Mouse (Mus musculus) E14TG2a.4 (cell line): ENCODE measurements at regions not wholly inside any gene's neighbourhood (a gene's known extent, or its start where the extent isn't known, plus 50 kb on each side); places are given as distances from the start of the nearest gene placed in this dataset.

Experiments used
- H3K27me3 ChIP-seq: 2 replicates; pipeline ENCODE4 v1.6.1; 2014; ENCODE audit warnings: low read length, control low read depth; ENCODE audit not compliant: insufficient read depth
- H3K36me3 ChIP-seq: 2 replicates; pipeline ENCODE4 v1.6.1; 2014; ENCODE audit warnings: low read length, control low read depth; ENCODE audit not compliant: insufficient read depth
- H3K4me1 ChIP-seq: replicated peaks from 2 replicates; pipeline ENCODE4 v1.6.1; 2014; ENCODE audit warnings: low read depth, low read length, control low read depth
- H3K4me3 ChIP-seq: replicated peaks from 2 replicates; pipeline ENCODE4 v1.5.1; 2014; ENCODE audit warnings: mild to moderate bottlenecking, low read length
- H3K9me3 ChIP-seq: 2 replicates; pipeline ENCODE4 v1.6.1; 2014; ENCODE audit warnings: low read length, control low read depth
- CTCF ChIP-seq: conservative IDR thresholded peaks from 2 replicates; pipeline ENCODE4 v1.5.1; 2014; ENCODE audit warnings: low read length
- NANOG ChIP-seq: IDR thresholded peaks from 2 replicates; pipeline ENCODE4 v1.6.1; 2014; ENCODE audit warnings: borderline replicate concordance, low read length, mixed read lengths
- POU5F1 ChIP-seq: IDR thresholded peaks from 2 replicates; pipeline ENCODE4 v1.6.1; 2014; ENCODE audit warnings: low read length, borderline replicate concordance

DNA sequence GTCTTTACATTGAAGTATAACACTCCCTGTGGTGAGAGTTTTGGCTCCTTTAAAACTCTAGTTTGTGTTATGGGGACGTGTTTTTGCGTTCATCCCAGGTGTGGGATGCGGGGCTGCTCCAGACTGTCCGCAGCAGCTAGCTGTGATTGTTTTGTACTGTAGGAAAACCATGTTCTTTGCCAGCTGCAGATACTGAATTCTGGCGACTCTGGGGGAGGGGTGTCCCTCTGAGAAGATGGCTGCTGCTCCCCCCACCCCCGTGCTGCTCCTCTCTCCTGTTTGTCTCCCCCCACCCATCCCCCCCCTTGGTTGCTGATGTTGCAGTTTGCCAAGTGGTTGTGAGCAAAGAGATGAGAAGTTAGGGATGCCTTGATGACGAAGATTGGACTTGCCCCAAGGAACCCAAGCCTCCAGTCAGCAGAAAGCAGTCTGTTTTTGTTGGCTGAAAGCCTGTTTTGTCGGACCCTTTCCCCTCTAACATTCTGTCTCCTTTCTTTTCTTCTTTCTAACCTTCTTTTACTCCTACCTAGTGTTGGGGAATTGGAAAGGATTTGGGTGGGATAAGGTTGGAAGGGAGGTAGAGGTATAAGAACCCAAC lies 107.4 kb upstream of the Zfp507 start:
- no peak overlapping the region for H3K4me3 ChIP-seq
- H3K27me3 ChIP-seq = peaks cover 20% of the 10 kb centered on the region
- peaks cover 10% of the 10 kb centered on the region; the same call in 1 of the 2 replicates for H3K9me3 ChIP-seq
- H3K36me3 ChIP-seq = no peaks in the 10 kb centered on the region
- no peak for TF ChIP-seq NANOG
- TF ChIP-seq POU5F1 = no peak
- no peak for TF ChIP-seq CTCF
- H3K4me1 ChIP-seq = peaks cover 5% of the 10 kb centered on the region; the same call in 1 of the 2 replicates

DNA sequence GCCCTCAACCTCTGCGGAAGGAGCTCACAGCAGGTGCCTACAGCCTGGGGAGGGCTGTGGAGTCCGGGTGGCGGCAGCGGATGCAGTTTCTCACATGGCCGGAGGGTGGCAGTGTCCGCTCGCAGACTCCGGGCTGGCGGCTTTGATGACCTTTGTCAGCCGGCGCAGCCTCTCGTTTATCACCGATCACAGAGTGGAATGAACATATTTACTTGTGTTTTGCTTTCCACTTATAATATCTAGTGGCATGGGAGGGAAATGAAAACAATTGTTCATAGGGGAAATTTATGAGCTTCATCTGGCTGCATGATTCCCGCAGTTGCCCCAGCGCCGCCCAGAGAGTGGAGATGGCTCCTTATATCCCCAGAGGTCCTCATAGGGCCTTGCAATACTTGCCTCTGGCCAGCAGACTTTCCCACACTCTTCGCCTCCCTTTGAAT lies 99.2 kb upstream of the Zfp507 start:
- H3K27me3 ChIP-seq = peaks cover 31% of the 10 kb centered on the region
- peak overlapping the region; percentile 50 for H3K4me3 ChIP-seq
- peaks cover 15% of the 10 kb centered on the region for H3K4me1 ChIP-seq
- no peaks in the 10 kb centered on the region for H3K9me3 ChIP-seq
- H3K36me3 ChIP-seq = no peaks in the 10 kb centered on the region
- no peak for TF ChIP-seq NANOG
- TF ChIP-seq CTCF = peak; percentile 92

DNA sequence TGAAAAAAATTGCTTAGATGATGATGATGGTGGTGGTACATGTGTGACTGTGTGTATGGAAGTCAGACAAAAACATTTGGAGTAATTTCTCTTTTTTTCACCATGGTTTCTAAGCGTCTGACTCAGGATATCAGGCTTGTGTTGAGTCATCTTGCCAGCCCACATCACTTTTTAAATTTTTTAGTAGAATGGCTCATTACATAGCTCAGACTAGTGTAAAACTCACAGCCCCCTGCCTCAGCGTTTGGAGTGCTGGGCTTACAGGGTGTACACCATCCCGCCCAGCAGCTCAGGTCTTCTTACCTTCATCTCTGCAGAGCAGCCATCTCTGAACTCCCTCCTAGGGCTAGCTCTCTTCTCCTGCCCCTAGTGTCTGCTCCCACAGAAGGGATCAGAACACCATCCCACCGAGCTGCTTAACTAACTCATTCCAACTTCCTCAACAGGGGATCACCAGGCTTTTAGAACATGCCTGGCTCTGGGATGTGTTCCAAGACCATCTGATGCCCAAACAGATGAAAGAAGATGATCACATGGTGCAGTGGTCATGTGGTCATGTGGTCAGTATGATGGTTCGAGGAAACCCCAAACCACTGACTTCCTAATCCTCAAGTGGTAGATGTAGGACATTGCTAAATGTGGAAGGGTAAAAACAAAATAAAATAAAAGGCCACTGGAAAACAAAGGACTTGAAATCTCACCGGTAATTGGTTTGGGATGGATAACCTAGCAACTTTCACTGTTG lies 96.1 kb upstream of the Zfp507 start:
- Histone ChIP-seq H3K27me3 (peaks cover 18% of the 10 kb centered on the region), H3K9me3 (no peaks in the 10 kb centered on the region), H3K4me1 (peaks cover 15% of the 10 kb centered on the region), H3K4me3 (no peak overlapping the region), H3K36me3 (no peaks in the 10 kb centered on the region)
- TF ChIP-seq CTCF (no peak), POU5F1 (no peak), NANOG (no peak)

DNA sequence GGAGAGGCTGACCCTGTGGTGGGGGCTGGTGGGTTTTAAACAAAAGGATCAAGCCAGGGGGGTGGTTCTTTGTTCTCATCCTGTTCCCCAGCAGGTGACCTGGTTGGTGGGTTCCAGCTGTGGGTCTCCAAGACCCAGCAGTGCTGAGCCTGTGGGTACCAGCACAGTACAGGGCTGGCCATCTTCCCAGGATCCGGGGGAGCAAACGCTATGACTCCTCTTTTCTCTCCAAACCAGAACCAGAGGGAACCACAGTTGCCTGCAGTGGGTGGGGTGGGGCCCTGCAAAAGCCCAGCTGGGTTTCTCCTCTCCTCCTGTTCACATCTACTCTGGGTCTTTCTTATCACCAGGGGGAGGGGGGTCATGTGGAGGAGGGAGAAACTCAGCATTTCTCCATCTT lies 90.5 kb upstream of the Zfp507 start:
- Histone ChIP-seq H3K27me3 (0 out of 2 replicates have a peak, but pooled peaks cover 4% of the 10 kb centered on the region), H3K36me3 (no peaks in the 10 kb centered on the region), H3K4me3 (no peak overlapping the region), H3K9me3 (no peaks in the 10 kb centered on the region), H3K4me1 (peaks cover 6% of the 10 kb centered on the region)
- TF ChIP-seq CTCF (no peak), NANOG (no peak), POU5F1 (no peak)

DNA sequence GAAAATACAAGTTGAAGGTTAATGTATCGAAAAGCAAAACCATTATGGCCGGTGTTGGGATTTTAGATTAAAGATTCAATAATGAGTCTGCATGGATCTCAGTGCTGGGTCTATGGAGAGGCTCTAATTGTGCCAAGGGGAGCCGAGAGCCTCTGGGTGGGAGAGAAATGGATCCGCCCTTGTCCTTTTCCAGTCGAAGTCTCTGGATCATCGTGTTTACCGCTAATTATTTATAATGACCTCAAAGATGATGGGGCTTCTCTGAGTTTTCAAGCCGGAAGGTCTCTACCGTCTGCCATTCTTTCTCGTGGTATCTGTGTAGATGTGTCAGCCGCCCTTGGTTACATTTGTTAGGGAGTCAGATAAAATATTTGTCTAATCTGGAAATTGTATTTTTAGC lies 83.2 kb upstream of the Zfp507 start:
- TF ChIP-seq NANOG (no peak), POU5F1 (no peak), CTCF (no peak)

DNA sequence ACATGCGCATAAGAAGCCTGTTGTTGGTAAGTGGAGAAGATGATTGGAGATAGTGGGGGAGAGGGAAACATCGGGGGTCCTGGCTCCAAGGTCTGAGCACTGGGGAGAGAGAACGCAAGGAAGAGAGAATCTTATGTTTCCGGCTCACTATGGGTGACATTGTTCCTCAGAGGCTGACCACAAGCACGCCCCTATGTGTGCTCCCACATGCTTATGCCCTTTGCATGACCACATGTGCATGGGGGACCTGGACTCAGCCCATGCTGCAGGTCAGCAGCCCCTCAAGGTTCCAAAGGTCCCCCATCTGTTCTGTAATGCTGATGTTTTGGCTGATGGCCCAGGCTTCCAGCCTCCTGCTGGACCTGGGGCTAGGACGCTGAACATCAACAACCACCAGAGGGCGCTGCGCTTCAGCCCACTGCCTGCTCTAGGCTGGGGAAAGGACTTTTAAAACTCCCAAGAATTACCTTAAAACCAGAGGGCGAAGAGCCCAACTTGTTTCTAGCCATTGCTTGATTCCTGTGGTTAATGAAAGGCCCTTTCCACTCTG lies 77.0 kb upstream of the Zfp507 start:
- Histone ChIP-seq H3K4me3 (no peak overlapping the region), H3K9me3 (peaks cover 7% of the 10 kb centered on the region; the same call in 1 of the 2 replicates), H3K4me1 (peaks cover 12% of the 10 kb centered on the region), H3K36me3 (no peaks in the 10 kb centered on the region), H3K27me3 (peaks cover 7% of the 10 kb centered on the region; the same call in 1 of the 2 replicates)
- TF ChIP-seq CTCF (peak; percentile 83), POU5F1 (no peak), NANOG (no peak)

More for the DNA sequence above, 83.2 kb upstream of the Zfp507 start:
- H3K4me1 ChIP-seq = no peaks in the 10 kb centered on the region
- H3K36me3 ChIP-seq = no peaks in the 10 kb centered on the region
- H3K4me3 ChIP-seq = no peak overlapping the region
- peaks cover 15% of the 10 kb centered on the region; the same call in 1 of the 2 replicates for H3K27me3 ChIP-seq
- H3K9me3 ChIP-seq = peaks cover 7% of the 10 kb centered on the region; the same call in 1 of the 2 replicates

DNA sequence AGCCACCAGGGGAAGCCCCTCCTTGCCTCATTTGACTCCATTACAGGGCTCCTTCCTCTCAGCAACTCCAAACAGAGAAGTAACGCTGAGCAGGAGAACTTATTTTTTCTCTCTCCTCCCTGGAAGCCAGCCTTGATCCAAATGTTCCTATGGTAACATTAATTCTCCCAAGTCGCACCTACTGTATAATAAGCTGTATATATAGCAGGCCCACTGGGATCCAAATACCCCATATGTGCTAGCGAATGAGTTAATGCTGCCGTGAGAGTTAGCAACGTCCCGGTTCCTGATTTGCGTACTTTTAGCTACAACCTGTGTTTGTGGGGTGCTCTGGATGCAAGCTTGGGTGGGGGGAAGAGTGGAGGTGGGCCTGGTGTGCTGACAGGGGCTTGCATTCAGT lies 75.4 kb upstream of the Zfp507 start:
- peaks cover 12% of the 10 kb centered on the region for H3K4me1 ChIP-seq
- peaks cover 7% of the 10 kb centered on the region; the same call in 1 of the 2 replicates for H3K9me3 ChIP-seq
- no peak overlapping the region for H3K4me3 ChIP-seq

DNA sequence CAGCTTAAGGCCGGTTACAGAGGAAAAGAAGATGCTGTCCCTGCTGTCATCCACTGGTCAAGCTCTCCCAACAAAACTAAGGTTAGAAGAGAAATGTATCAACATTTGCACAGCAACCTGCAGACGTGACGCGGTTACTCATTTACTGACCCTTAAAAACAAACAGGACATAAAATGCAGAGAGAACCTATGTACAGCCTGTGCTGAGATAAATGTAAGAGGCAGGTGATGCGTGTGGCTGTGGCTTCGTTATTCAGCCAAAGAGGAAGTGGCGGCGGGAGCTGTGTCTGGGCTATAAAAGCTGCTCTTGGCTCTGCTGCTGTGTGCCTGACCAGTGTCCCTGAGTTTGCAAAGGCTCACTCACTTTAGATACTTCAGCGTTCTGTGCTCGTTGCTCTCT lies 58.2 kb upstream of the Zfp507 start:
- H3K27me3 ChIP-seq = no peaks in the 10 kb centered on the region
- H3K9me3 ChIP-seq = peaks cover 3% of the 10 kb centered on the region; the same call in 1 of the 2 replicates
- TF ChIP-seq NANOG (no peak), POU5F1 (no peak), CTCF (no peak)
- H3K4me3 ChIP-seq = no peak overlapping the region
- H3K4me1 ChIP-seq = no peaks in the 10 kb centered on the region
- H3K36me3 ChIP-seq = no peaks in the 10 kb centered on the region

More for the DNA sequence above, 75.4 kb upstream of the Zfp507 start:
- Histone ChIP-seq H3K36me3 (no peaks in the 10 kb centered on the region), H3K27me3 (peaks cover 3% of the 10 kb centered on the region; the same call in 1 of the 2 replicates)
- TF ChIP-seq NANOG = no peak
- TF ChIP-seq POU5F1 = no peak
